ENCODE assay signal across 15 mouse cellular contexts in genomic region chr3:102130478-102130877, GRCm38 (mm10). TPM values are rescaled to one million over a fixed set of nuclear protein-coding genes. Genes with fewer than 3 reads are reported as not detected.
DNase-seq lines count a peak whose midpoint lies in the region; ATAC-seq and TF ChIP-seq lines count a peak whose summit lies in the region.
"Had no signal": no experiment of that assay in that cellular context is flagged by ENCODE, and none has a peak within 500 bp of the region (broad histone marks: within the 10 kb centered on the region; RNA-seq: fewer than 3 reads in every experiment).

No protein-coding gene starts in this region.

- peak; percentile 59; the same call in 1 of the 2 replicates for ATAC-seq in heart, postnatal 0 days (ENCODE audit: insufficient read depth, low read depth)
- no peak for ATAC-seq in heart, embryonic 12.5 days (ENCODE audit: insufficient number of reproducible peaks, low FRiP score)

- no peak overlapping the region for H3K4me3 ChIP-seq in heart, postnatal 0 days (ENCODE audit: low read depth, low read length)
- no peak overlapping the region for H3K4me3 ChIP-seq in heart, embryonic 12.5 days
- H3K4me3 ChIP-seq in embryonic facial prominence, embryonic 10.5 days: no peak overlapping the region
- H3K4me3 ChIP-seq: liver, embryonic 15.5 days had no signal

- H3K27ac ChIP-seq in heart, postnatal 0 days (ENCODE audit: low read depth): no peak overlapping the region
- H3K27ac ChIP-seq in heart, embryonic 12.5 days (ENCODE audit: poor library complexity, severe bottlenecking): no peak overlapping the region
- no peak overlapping the region for H3K27ac ChIP-seq in embryonic facial prominence, embryonic 10.5 days (replicated peaks)
- H3K27ac ChIP-seq: liver, embryonic 15.5 days had no signal

- H3K4me2 ChIP-seq in heart, postnatal 0 days (ENCODE audit: low read depth, low read length): no peak overlapping the region
- H3K4me2 ChIP-seq in heart, embryonic 12.5 days: no peak overlapping the region
- H3K4me2 ChIP-seq: liver, embryonic 15.5 days had no signal

- TF ChIP-seq EP300 in heart, postnatal 0 days (IDR thresholded peaks at IDR 0.05; ENCODE audit: low read depth): no peak

- peaks cover 72% of the 10 kb centered on the region for H3K36me3 ChIP-seq in heart, postnatal 0 days (replicated peaks; ENCODE audit: control insufficient read depth, insufficient read depth, low read length)
- H3K36me3 ChIP-seq in heart, embryonic 12.5 days: peaks cover 3% of the 10 kb centered on the region; the same call in 1 of the 2 replicates
- H3K36me3 ChIP-seq in embryonic facial prominence, embryonic 10.5 days (replicated peaks): no peaks in the 10 kb centered on the region
- H3K36me3 ChIP-seq: G1E; liver, embryonic 15.5 days had no signal

- H3K4me1 ChIP-seq in heart, postnatal 0 days (ENCODE audit: control insufficient read depth, insufficient read depth): no peaks in the 10 kb centered on the region
- H3K4me1 ChIP-seq in heart, embryonic 12.5 days (replicated peaks): peaks cover 8% of the 10 kb centered on the region
- H3K4me1 ChIP-seq in embryonic facial prominence, embryonic 10.5 days: peaks cover 3% of the 10 kb centered on the region

- H3K27me3 ChIP-seq in heart, postnatal 0 days (ENCODE audit: control insufficient read depth, insufficient read depth, low read length): no peaks in the 10 kb centered on the region
- H3K27me3 ChIP-seq in heart, embryonic 12.5 days (replicated peaks): no peaks in the 10 kb centered on the region; the same call in 1 of the 2 replicates
- no peaks in the 10 kb centered on the region for H3K27me3 ChIP-seq in embryonic facial prominence, embryonic 10.5 days (replicated peaks; ENCODE audit: low read depth, poor library complexity, severe bottlenecking)

- DNase-seq in heart, postnatal 0 days (ENCODE audit: low spot score): no peak
- peak; percentile 23 for DNase-seq in lung, postnatal 14 days
- no peak for DNase-seq in lung, postnatal 10 days
- peak; percentile 25 for DNase-seq in adrenal gland, postnatal 25 days
- peak; percentile 28 for DNase-seq in lung, postnatal 36 days
- DNase-seq in embryonic facial prominence, embryonic 10.5 days (ENCODE audit: low spot score): no peak
- DNase-seq in left cerebral cortex, adult 9 months (ENCODE audit: low spot score in 2 of 2): no peak
- DNase-seq: cerebellum, adult 8-10 months; midbrain, embryonic 14.5 days; right cerebral cortex, postnatal 4 days had no signal

- WGBS in heart, postnatal 0 days: 57% methylated on average over 6 of the region's 6 CpGs
- 68% methylated on average over 6 of the region's 6 CpGs for WGBS in heart, embryonic 12.5 days
- 65% methylated on average over 6 of the region's 6 CpGs for WGBS in embryonic facial prominence, embryonic 10.5 days

- TF ChIP-seq CTCF in heart, postnatal 0 days (IDR thresholded peaks at IDR 0.05; ENCODE audit: low read depth): peak; percentile 32; the same call in 1 of the 2 replicates

- H3K9me3 ChIP-seq in heart, postnatal 0 days (replicated peaks; ENCODE audit: control insufficient read depth, low read length): no peaks in the 10 kb centered on the region
- H3K9me3 ChIP-seq in heart, embryonic 12.5 days (replicated peaks): no peaks in the 10 kb centered on the region
- no peaks in the 10 kb centered on the region for H3K9me3 ChIP-seq in embryonic facial prominence, embryonic 10.5 days
- H3K9me3 ChIP-seq: G1E; liver, embryonic 15.5 days had no signal

- no peak overlapping the region for H3K9ac ChIP-seq in heart, postnatal 0 days (replicated peaks; ENCODE audit: low read depth, low read length)
- H3K9ac ChIP-seq in heart, embryonic 12.5 days: no peak overlapping the region
- H3K9ac ChIP-seq: liver, embryonic 15.5 days had no signal

RNA-seq across cellular contexts. Expression of gene Casq2, which starts 44.3 kb away (rescaled TPM):
- total RNA-seq in heart, postnatal 0 days (2014; rRNA removed; ENCODE audit: low replicate concordance): 836 and 965 TPM in 2 replicates
- 809 and 872 TPM in 2 replicates for polyA plus RNA-seq in heart, postnatal 0 days (2015; fragmentation: Nextera tagmentation; extraction: Ambion mirVana)
- 105 and 108 TPM in 2 replicates for polyA plus RNA-seq in heart, embryonic 12.5 days (2016; fragmentation: Nextera tagmentation; extraction: Ambion mirVana)
- total RNA-seq in adrenal gland, postnatal 25 days (2021): 0.46 TPM in 1 of 2 replicates, not detected in the other
- polyA plus RNA-seq in embryonic facial prominence, embryonic 10.5 days (2016; fragmentation: Nextera tagmentation; extraction: Ambion mirVana): 0.10 and 0.16 TPM in 2 replicates
- total RNA-seq: granulocyte monocyte progenitor cell, adult 5-6 weeks; neutrophil, adult 5-6 weeks had no signal
- polyA plus RNA-seq: G1E had no signal

Comparison
In these comparisons a context has a peak if more than half of its experiments do, and no peak if none do; other contexts are left out.
1. DNase-seq: peak in lung, postnatal 14 days (single experiment), adrenal gland, postnatal 25 days (single experiment) and lung, postnatal 36 days (single experiment); none in heart, postnatal 0 days (single experiment), lung, postnatal 10 days (single experiment), embryonic facial prominence, embryonic 10.5 days (single experiment) and left cerebral cortex, adult 9 months (0 of 2).
2. RNA of gene Casq2, which starts 44.3 kb away (polyA plus RNA-seq): 809 to 872 TPM in heart, postnatal 0 days and 105 to 108 TPM in heart, embryonic 12.5 days; 0.10 to 0.16 TPM in embryonic facial prominence, embryonic 10.5 days; every median in the first group is over 10 times any median in the second.